Mouse (Mus musculus): ENCODE measurements around the gene Kif5a. TPM values are rescaled to one million over a fixed set of nuclear protein-coding genes. Genes with fewer than 3 reads are reported as not detected.
"Not testable (repeated sequence)": the region's sequence is repeated elsewhere in the genome, so short reads cannot be mapped to it uniquely, and the experiment has no call there.

Kif5a gene
- polyA plus RNA-seq, 1 experiment from 2014 or later: 6.7 TPM

DNA sequence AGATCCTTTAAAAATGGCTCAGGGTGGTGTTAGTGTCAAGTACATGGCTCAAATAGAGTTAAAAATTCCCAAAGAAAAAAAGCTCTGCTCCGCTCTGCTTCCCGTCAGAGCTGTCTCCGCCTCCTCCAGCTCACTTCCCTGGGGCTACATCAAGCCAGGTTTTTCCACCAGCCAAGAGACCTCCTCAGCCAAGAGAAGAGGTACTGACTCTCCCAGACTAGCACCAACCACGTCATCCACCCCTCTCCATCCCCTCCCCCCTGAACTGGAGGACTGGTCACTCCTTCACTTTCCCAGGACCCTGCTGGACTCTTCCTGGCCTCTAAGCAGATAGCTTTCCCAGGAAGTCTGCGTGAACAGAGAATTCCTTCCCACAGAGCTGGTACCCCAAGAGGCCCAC lies 66.8 kb downstream of the Kif5a start:
- Histone ChIP-seq H3K36me3 (peaks cover 53% of the 10 kb centered on the region), H3K4me2 (peak overlapping the region; percentile 87), H3K4me1 (peaks cover 44% of the 10 kb centered on the region), H3K9me3 (no peaks in the 10 kb centered on the region), H3K27me3 (no peaks in the 10 kb centered on the region), H3K9ac (peak overlapping the region; percentile 95), H3K27ac (peak overlapping the region; percentile 96), H3K4me3 (peak overlapping the region; percentile 91)
- ATAC-seq (ENCODE audit: insufficient number of reproducible peaks, insufficient read depth, low FRiP score, low TSS enrichment, low read depth): peak; percentile 67; the same call in 1 of the 2 replicates
- WGBS: 5% methylated on average over 5 of the region's 5 CpGs

DNA sequence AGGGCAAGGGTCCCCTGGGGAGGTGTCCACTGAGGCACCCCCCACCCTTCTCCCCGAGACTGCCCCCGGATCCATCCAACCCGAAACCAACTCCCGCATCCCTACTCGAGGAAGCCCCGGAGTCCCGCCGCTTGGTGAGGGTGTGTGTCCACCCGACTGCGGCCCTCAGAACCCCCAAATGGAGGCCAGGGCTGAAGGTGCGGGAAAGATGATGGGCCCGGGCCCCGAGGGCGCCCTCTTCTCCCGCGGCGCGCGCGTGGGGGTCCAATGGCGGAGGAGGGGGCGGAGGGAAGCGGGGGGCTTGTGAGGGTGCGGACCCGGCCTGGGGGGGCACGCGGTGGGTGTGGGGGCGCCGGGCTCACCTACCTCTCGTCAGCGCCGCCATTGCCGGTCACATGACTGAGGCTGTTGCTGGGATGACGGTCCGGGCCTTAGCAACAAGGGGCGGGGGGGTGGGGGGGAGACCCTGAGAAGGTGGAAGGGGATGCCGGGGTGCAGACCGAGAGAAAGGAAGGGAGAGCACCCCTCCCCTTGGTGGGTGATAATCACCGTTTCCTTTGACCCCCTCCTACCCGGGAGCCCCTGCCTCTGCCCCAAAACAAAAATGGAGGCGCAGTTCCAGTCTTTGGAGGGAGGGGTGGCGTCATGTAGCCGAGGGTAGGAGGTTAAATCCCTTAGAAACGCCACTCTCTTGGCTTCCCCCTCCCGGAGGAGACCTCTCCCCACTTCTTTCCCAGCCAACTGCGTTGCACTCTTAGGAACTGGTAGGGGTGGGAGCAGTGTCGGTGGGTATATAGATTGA lies 67.6 kb downstream of the Kif5a start, which contains the start of gene Dtx3:
TSS of gene Dtx3 (minus strand) at position 401 of the 802 bp plus-strand sequence.
- H3K9ac ChIP-seq: peak within 1 kb of the TSS; percentile 95
- H3K9me3 ChIP-seq: no peaks in the 10 kb centered on the region
- peak within 1 kb of the TSS; percentile 96 for H3K27ac ChIP-seq
- peak within 1 kb of the TSS; percentile 87 for H3K4me2 ChIP-seq
- peaks cover 55% of the 10 kb centered on the region for H3K36me3 ChIP-seq
- H3K4me3 ChIP-seq: peak within 1 kb of the TSS; percentile 91
- 0% methylated on average over 39 of the region's 47 CpGs for WGBS
- peak; percentile 57 for ATAC-seq (ENCODE audit: insufficient number of reproducible peaks, insufficient read depth, low FRiP score, low TSS enrichment, low read depth)
- H3K27me3 ChIP-seq: no peaks in the 10 kb centered on the region
- H3K4me1 ChIP-seq: peaks cover 52% of the 10 kb centered on the region

DNA sequence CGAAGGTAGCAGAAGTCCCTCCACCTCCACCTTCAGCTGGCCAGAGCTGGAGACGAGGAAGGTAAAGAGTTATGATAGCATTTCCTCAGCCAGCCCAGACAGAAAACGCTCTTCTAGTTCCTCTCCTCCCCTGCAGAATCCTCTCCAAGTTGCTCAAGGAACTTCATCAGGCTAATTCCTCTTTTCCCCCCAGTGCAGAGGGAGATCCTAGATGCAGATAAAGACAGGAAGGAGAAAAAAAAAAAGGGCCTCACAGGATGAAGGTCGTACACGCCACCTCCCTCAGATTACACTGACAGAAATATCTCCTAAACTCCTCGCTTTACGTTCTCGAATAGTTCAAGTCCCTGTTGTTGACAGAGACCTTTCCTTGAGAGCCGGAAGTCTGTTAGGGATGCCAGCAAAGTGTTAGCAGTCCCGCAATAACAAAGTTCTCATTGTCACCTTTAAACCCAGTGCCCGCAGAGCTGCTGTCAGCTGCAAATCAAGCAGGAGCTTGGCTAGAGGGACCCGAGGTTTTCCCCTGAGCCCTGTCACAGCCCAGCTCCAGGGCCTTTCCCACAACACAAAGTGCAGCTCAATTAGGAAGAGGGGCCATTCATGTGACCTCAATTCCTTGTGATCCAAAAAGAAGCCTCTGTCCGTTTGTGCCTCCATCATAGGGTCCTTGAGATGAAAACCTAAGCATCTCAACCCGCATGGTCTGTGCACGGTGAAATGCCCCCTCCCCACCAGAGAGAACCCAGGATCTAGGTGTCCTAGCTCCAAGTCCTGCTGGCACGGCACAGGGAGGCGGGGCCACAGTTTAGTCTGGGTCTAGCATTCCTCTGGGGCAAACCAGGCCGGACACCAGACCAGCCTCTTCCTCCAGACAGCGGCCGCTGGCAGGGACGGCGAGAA lies 68.5 kb downstream of the Kif5a start:
- Histone ChIP-seq H3K36me3 (peaks cover 47% of the 10 kb centered on the region), H3K4me1 (peaks cover 58% of the 10 kb centered on the region), H3K4me3 (peak overlapping the region; percentile 91), H3K27me3 (no peaks in the 10 kb centered on the region), H3K9me3 (no peaks in the 10 kb centered on the region), H3K27ac (peak overlapping the region; percentile 96), H3K9ac (peak overlapping the region; percentile 95), H3K4me2 (peak overlapping the region; percentile 87)
- ATAC-seq (ENCODE audit: insufficient number of reproducible peaks, insufficient read depth, low FRiP score, low TSS enrichment, low read depth): no peak
- 9% methylated on average over 22 of the region's 22 CpGs for WGBS

DNA sequence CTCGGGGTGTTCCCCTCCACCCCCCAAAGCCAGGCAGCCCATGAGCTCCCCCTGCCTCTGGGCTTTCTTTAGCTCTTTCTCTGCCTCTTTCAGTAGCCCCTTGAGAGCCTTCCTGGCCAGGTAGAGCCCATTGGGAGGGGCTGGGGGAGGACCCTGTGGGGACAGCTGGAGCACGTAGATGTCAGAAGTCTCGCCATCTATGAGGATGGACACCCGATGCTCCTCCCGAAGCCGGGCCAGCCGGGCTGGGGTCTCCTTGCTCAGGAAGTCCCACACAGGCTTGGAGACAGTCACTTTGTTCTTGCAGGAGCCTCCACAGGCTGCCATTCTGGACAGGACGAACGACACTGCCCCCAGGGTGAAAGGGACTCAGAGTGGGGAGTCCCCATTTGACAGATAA lies 70.1 kb downstream of the Kif5a start:
- Histone ChIP-seq H3K4me1 (peaks cover 60% of the 10 kb centered on the region), H3K4me3 (no peak overlapping the region), H3K9ac (peak overlapping the region; percentile 12; the same call in 1 of the 2 replicates), H3K9me3 (no peaks in the 10 kb centered on the region), H3K36me3 (peaks cover 31% of the 10 kb centered on the region), H3K27me3 (no peaks in the 10 kb centered on the region), H3K4me2 (no peak overlapping the region), H3K27ac (peak overlapping the region; percentile 60; the same call in 1 of the 2 replicates)
- 63% methylated on average over 9 of the region's 9 CpGs for WGBS
- no peak for ATAC-seq (ENCODE audit: insufficient number of reproducible peaks, insufficient read depth, low FRiP score, low TSS enrichment, low read depth)

DNA sequence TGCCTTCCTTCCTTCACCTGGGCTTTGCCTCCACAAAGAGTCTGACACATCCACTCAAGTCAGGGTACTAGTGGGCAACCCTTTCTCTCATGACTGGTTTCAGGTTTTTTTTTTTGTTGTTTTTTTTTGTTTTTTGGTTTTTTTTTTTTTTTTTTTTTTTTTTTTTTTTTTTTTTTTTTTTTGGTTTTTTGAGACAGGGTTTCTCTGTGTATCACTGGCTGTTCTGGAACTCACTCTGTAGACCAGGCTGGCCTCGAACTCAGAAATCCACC lies 71.2 kb downstream of the Kif5a start:
- peaks cover 25% of the 10 kb centered on the region for H3K36me3 ChIP-seq
- 0 out of 2 replicates have a peak overlapping the region, but pooled peaks have one; percentile 98 for H3K27ac ChIP-seq
- not testable (repeated sequence) for H3K4me3 ChIP-seq; H3K9ac ChIP-seq; H3K9me3 ChIP-seq; ATAC-seq (ENCODE audit: insufficient number of reproducible peaks, insufficient read depth, low FRiP score, low TSS enrichment, low read depth); H3K27me3 ChIP-seq
- 78% methylated on average over 1 of the region's 1 CpGs for WGBS
- H3K4me1 ChIP-seq: peaks cover 68% of the 10 kb centered on the region
- H3K4me2 ChIP-seq: 0 out of 2 replicates have a peak overlapping the region, but pooled peaks have one; percentile 94

DNA sequence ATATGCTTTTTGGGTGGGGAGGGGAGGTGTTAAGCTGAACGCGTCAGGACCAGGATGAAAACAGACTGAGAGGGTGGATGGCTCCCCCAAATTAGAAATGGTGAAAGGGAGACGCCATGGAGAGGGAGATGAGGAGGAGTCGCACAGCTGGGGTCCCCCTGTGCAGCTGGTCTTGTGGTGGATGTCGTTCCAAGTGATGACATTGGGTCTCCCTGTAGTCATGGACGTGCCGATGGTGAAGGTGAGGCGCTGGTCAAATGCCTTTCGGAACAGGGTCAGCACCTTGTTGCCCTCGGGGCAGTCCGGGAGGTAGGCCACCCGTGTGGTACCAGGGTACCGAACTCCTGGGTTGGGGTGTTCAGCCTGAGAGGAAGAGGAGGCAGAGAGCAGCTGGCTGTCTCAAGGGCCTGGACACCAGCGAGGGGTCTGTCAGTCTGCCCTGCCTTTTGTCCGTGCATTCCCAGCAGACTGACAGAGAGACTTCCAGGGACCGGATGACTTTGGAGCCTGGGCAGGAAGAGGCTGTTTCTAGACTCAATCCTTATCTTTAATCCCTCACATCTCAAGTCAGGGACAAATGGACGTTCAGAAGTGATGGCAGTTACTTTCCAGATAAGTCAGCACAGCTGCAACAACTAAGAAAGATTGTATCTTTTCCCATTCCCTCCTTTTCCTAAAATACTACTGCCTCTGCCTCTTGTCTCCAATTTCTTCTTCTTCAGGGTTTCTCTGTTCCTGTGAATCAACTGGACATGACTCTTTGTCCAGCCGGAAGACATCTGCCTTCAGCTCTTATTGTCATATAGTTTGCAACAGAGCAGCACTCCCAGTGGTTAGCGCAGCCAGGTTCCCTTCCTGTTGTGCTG lies 71.7 kb downstream of the Kif5a start:
- 75% methylated on average over 19 of the region's 19 CpGs for WGBS
- peak overlapping the region; percentile 36; the same call in 1 of the 2 replicates for H3K9ac ChIP-seq
- peak overlapping the region; percentile 79; the same call in 1 of the 2 replicates for H3K4me3 ChIP-seq
- ATAC-seq (ENCODE audit: insufficient number of reproducible peaks, insufficient read depth, low FRiP score, low TSS enrichment, low read depth): no peak
- no peaks in the 10 kb centered on the region for H3K9me3 ChIP-seq
- H3K36me3 ChIP-seq: peaks cover 31% of the 10 kb centered on the region
- H3K27ac ChIP-seq: peak overlapping the region; percentile 98
- H3K27me3 ChIP-seq: no peaks in the 10 kb centered on the region
- peak overlapping the region; percentile 94 for H3K4me2 ChIP-seq
- H3K4me1 ChIP-seq: peaks cover 63% of the 10 kb centered on the region

DNA sequence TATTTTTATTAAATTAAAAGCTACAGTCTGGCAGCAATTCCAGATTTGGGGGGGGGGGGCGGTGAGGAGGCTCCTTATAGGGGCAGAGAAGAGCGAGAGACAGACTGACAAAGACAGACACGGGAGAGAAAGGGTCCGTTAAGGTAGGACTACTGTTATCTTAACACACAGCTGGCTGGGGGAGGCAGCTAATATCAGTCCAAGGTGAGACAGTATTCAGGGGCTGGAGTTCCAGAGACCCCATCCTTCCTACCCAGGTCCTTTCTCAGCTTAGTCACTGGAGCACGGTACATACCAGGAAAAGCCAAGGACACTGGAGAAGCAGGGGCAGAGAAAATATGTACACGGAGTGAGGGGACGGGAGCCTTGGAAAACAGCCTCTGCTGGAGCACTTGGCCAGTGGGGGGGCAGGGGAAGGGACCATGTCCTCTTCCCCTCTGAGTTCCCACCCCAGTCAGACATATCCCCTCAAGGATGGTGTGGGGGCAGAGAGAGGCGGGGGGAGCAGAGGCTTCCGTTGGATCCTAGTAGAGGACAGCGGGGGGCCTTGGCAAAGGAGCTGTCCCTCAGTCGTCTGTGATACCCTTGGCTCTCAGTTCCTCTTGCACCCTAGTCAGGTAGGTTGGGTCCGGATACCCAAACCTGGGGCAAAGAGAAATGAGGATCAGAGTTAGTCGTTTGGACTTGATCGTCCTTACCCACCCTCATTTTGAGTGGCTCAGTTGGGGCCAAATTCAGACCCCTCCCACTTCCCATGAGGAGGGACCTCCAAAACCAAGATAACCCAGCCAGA lies 72.6 kb downstream of the Kif5a start:
- 31% methylated on average over 14 of the region's 14 CpGs for WGBS
- Histone ChIP-seq H3K9me3 (no peaks in the 10 kb centered on the region), H3K9ac (peak overlapping the region; percentile 86), H3K36me3 (peaks cover 36% of the 10 kb centered on the region), H3K27ac (peak overlapping the region; percentile 98), H3K4me2 (peak overlapping the region; percentile 94), H3K4me1 (peaks cover 60% of the 10 kb centered on the region), H3K4me3 (peak overlapping the region; percentile 79), H3K27me3 (no peaks in the 10 kb centered on the region)
- no peak for ATAC-seq (ENCODE audit: insufficient number of reproducible peaks, insufficient read depth, low FRiP score, low TSS enrichment, low read depth)

DNA sequence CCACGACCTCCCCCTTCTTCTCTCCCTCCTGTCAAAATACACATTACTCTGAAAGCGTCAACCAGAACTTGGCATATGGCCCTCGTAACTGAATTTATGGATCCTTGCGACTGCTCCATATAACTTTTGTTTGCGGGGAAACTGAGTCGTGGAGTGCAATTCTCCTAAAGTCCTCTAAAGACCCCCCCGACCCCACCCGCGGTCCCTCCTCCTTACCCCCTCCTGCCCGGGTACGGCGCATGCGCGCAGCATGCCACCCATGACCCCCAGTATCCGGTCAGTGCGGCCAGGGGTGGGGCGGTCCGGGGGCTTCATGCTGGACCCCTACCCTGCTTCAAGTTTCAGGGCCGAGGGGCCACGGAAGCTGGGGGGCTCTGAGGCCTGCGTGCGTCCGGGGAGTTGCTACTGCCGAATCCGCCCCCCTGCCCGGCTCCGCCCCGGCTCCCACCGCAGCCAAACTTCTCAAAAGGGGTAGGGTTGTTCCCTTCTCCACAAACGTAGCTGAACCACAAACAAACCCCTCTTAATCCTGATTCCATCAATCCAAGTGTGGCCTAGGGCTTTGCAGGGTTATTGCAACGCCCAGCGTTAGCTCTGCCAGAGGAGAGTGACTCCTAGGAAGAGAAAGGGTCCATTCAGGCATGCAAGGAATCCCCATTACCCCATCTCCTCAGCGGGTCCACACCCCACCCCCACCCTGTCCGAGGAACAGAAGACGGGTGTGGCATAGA lies 73.3 kb downstream of the Kif5a start, which contains the start of gene Arhgef25:
TSS of gene Arhgef25 (minus strand) at position 433 of the 731 bp plus-strand sequence.
- peak within 1 kb of the TSS; percentile 86 for H3K9ac ChIP-seq
- H3K36me3 ChIP-seq: peaks cover 43% of the 10 kb centered on the region
- H3K4me2 ChIP-seq: peak within 1 kb of the TSS; percentile 94
- no peaks in the 10 kb centered on the region for H3K9me3 ChIP-seq
- peak; percentile 66 for ATAC-seq (ENCODE audit: insufficient number of reproducible peaks, insufficient read depth, low FRiP score, low TSS enrichment, low read depth)
- H3K4me3 ChIP-seq: peak within 1 kb of the TSS; percentile 79
- H3K4me1 ChIP-seq: peaks cover 58% of the 10 kb centered on the region
- H3K27ac ChIP-seq: peak within 1 kb of the TSS; percentile 98
- H3K27me3 ChIP-seq: no peaks in the 10 kb centered on the region
- under 1% methylated on average over 35 of the region's 35 CpGs for WGBS

DNA sequence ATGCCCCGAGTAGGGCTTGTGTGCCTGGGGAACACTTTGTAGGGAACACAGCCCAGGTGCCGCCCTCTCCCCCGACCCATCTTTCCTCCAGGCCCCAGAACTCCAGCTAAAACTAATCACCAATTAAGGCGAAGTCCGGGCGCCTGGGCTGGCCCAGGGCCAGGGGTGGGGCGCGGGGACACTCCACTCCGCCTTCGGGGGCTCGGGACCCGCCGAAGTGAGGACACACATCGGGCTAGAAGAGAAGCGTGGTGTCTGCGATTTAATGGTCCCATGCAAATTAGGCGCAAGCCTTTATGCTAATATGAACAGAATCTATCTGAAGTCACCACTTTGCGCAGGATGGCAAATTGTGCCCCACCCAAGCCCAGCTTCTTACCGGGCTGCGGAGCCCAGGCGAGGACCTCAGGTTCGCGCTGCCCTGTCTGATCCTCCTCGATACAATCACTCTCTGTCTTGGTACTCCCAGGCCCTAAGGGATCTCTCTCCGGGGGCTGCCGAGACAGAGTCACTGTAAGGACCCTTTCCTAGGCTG lies 74.0 kb downstream of the Kif5a start:
- WGBS: under 1% methylated on average over 26 of the region's 26 CpGs
- no peak for ATAC-seq (ENCODE audit: insufficient number of reproducible peaks, insufficient read depth, low FRiP score, low TSS enrichment, low read depth)
- H3K4me3 ChIP-seq: peak overlapping the region; percentile 79
- H3K4me1 ChIP-seq: peaks cover 58% of the 10 kb centered on the region
- peak overlapping the region; percentile 98 for H3K27ac ChIP-seq
- no peaks in the 10 kb centered on the region for H3K27me3 ChIP-seq
- peak overlapping the region; percentile 86 for H3K9ac ChIP-seq
- H3K9me3 ChIP-seq: no peaks in the 10 kb centered on the region
- peaks cover 50% of the 10 kb centered on the region for H3K36me3 ChIP-seq
- peak overlapping the region; percentile 94 for H3K4me2 ChIP-seq
